Mouse (Mus musculus): ENCODE measurements around the gene Rnf208.

Gene Rnf208

GRCm38 (mm10) chr2:25278928-25279882 lies 37.1 kb downstream of the Rnf208 start:
- peak in 1 of 2 experiments; percentile 72 for DNase-seq (ENCODE audit: low spot score in 2 of 2)

GRCm38 (mm10) chr2:25285551-25285950 lies 43.5 kb downstream of the Rnf208 start:
- peak in 1 of 2 experiments; percentile 7 for DNase-seq (ENCODE audit: low spot score in 2 of 2)

GRCm38 (mm10) chr2:25286314-25286713 lies 44.3 kb downstream of the Rnf208 start:
- DNase-seq (ENCODE audit: low spot score in 2 of 2) = peak in 1 of 2 experiments; percentile 9

- DNase-seq (ENCODE audit: low spot score in 2 of 2) = peak in 1 of 2 experiments; percentile 21
Observed at GRCm38 (mm10) chr2:25286837-25287636, 45.0 kb downstream of the Rnf208 start.

GRCm38 (mm10) chr2:25287927-25288649 lies 46.0 kb downstream of the Rnf208 start, which contains the start of gene Tmem210:
Tmem210 (plus strand) TSS chr2:25288145.
- peak in 1 of 2 experiments; percentile 22 for DNase-seq (ENCODE audit: low spot score in 2 of 2)

- peak in 1 of 2 experiments; percentile 9 for DNase-seq (ENCODE audit: low spot score in 2 of 2)
Observed at GRCm38 (mm10) chr2:25288734-25289345, 46.8 kb downstream of the Rnf208 start.

GRCm38 (mm10) chr2:25289651-25290050 lies 47.6 kb downstream of the Rnf208 start, which contains the start of gene Lrrc26:
Lrrc26 (plus strand) TSS chr2:25289915.
- peak in 1 of 2 experiments; percentile 27 for DNase-seq (ENCODE audit: low spot score in 2 of 2)

- peak in 1 of 2 experiments; percentile 66 for DNase-seq (ENCODE audit: low spot score in 2 of 2)
Observed at GRCm38 (mm10) chr2:25290101-25290815, 48.2 kb downstream of the Rnf208 start.

- DNase-seq (ENCODE audit: low spot score in 2 of 2) = peak in 1 of 2 experiments; percentile 43
Observed at GRCm38 (mm10) chr2:25290816-25291130, 48.7 kb downstream of the Rnf208 start.

GRCm38 (mm10) chr2:25291184-25292053 lies 49.4 kb downstream of the Rnf208 start:
- peak in 1 of 2 experiments; percentile 31 for DNase-seq (ENCODE audit: low spot score in 2 of 2)

GRCm38 (mm10) chr2:25292054-25292544 lies 50.0 kb downstream of the Rnf208 start:
- DNase-seq (ENCODE audit: low spot score in 2 of 2) = peak in 1 of 2 experiments; percentile 33

- DNase-seq (ENCODE audit: low spot score in 2 of 2) = peak in 1 of 2 experiments; percentile 61
Observed at GRCm38 (mm10) chr2:25292856-25293255, 50.8 kb downstream of the Rnf208 start.

GRCm38 (mm10) chr2:25293706-25294105 lies 51.7 kb downstream of the Rnf208 start:
- peak in 1 of 2 experiments; percentile 20 for DNase-seq (ENCODE audit: low spot score in 2 of 2)

Data from frontal cortex, postnatal 10 days (tissue).